Mouse (Mus musculus): Measurements from ENCODE around the gene Rabgap1l. TPM values are rescaled to one million over a fixed set of nuclear protein-coding genes. Genes with fewer than 3 reads are reported as not detected.

The Rabgap1l gene
- polyA plus RNA-seq, 1 experiment from 2014 or later: 27.6 TPM

DNA sequence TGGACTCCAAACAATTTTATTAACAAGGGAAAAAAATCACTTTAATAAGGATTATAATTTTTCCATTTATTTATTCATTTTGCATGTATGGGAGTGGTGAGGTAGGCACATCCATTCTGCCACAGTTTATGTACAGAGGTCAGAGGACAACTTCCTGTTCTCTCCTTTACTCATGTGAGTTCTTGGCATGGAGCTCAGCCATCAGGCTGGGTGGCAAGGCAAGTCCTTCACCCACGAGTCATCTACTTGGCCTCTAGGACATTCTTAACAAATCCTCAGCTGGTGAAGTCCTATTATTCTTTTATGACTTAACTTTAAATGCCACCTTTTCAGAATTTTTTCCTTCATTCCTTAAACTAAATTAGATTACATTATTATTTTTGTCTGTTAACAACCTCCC is 465.5 kb downstream of the Rabgap1l start:
- no peak overlapping the region for H3K4me2 ChIP-seq (ENCODE audit: low read depth, low read length)
- H3K27me3 ChIP-seq (ENCODE audit: control insufficient read depth, insufficient read depth, low read depth, low read length): no peaks in the 10 kb centered on the region
- no peaks in the 10 kb centered on the region for H3K9me3 ChIP-seq (replicated peaks; ENCODE audit: control insufficient read depth, low read length)
- no peak overlapping the region for H3K4me3 ChIP-seq (ENCODE audit: low read depth, low read length)
- no peak for ATAC-seq (ENCODE audit: low read depth)
- H3K4me1 ChIP-seq (ENCODE audit: control insufficient read depth, low read depth, low read length): peaks cover 24% of the 10 kb centered on the region
- WGBS (ENCODE audit: insufficient replicate concordance): 52% methylated on average over 1 of the region's 1 CpGs
- H3K27ac ChIP-seq (ENCODE audit: low read length): no peak overlapping the region
- no peak overlapping the region for H3K9ac ChIP-seq (ENCODE audit: low read depth, low read length)
- H3K36me3 ChIP-seq (ENCODE audit: control insufficient read depth, insufficient read depth): no peaks in the 10 kb centered on the region

DNA sequence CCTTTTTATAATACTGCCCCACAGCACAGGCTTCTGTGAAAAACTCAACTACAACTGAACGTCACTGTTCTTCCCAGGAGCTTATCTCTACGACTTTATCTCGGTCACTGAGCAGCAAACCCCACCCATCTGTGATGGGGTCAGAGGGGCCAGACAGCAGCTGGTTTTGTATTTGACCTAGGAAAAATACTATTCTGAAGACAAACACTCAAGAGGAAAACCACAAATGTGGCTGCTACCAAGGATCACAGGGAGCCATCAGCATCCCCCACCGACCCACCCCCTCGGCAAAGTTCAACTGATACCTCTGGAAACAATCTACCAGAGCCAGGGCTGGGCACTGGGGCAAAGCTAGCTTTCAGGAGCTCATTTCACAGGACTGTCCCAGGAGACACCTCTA is 467.5 kb downstream of the Rabgap1l start:
- ATAC-seq (ENCODE audit: low read depth): peak; percentile 72
- no peak overlapping the region for H3K27ac ChIP-seq (ENCODE audit: low read length)
- 0 out of 2 replicates have a peak overlapping the region, but pooled peaks have one; percentile 11 for H3K9ac ChIP-seq (ENCODE audit: low read depth, low read length)
- no peaks in the 10 kb centered on the region for H3K27me3 ChIP-seq (ENCODE audit: control insufficient read depth, insufficient read depth, low read depth, low read length)
- H3K36me3 ChIP-seq (ENCODE audit: control insufficient read depth, insufficient read depth): no peaks in the 10 kb centered on the region
- peaks cover 20% of the 10 kb centered on the region for H3K4me1 ChIP-seq (ENCODE audit: control insufficient read depth, low read depth, low read length)
- no peak overlapping the region for H3K4me3 ChIP-seq (ENCODE audit: low read depth, low read length)
- WGBS (ENCODE audit: insufficient replicate concordance): 5% methylated on average over 5 of the region's 5 CpGs
- peak overlapping the region; percentile 24; the same call in 1 of the 2 replicates for H3K4me2 ChIP-seq (ENCODE audit: low read depth, low read length)
- no peaks in the 10 kb centered on the region for H3K9me3 ChIP-seq (replicated peaks; ENCODE audit: control insufficient read depth, low read length)

DNA sequence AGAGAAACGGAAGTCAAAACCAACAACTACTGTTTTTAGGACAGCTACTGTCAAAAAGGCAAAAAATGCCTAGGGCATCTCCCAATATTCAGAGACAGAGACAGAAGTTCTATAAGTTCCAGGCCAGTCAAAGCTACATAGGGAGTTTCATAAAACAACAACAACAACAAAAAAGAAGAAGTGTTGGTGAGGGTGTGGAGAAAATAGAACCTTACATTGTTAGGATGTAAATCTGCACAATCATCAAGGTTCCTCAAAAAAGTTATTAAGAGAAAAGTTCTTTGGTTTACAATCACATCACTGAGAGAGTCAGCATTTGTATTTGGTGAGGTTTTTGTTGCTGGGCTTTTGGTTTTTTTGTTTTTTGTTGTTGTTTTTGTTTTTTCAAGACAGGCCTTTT is 472.3 kb downstream of the Rabgap1l start:
- 77% methylated on average over 1 of the region's 1 CpGs for WGBS (ENCODE audit: insufficient replicate concordance)
- Histone ChIP-seq H3K4me3 (ENCODE audit: low read depth, low read length) (no peak overlapping the region), H3K27me3 (ENCODE audit: control insufficient read depth, insufficient read depth, low read depth, low read length) (no peaks in the 10 kb centered on the region), H3K9me3 (replicated peaks; ENCODE audit: control insufficient read depth, low read length) (peaks cover 2% of the 10 kb centered on the region; the same call in 1 of the 2 replicates), H3K27ac (ENCODE audit: low read length) (no peak overlapping the region), H3K4me1 (ENCODE audit: control insufficient read depth, low read depth, low read length) (peaks cover 10% of the 10 kb centered on the region), H3K36me3 (ENCODE audit: control insufficient read depth, insufficient read depth) (no peaks in the 10 kb centered on the region), H3K4me2 (ENCODE audit: low read depth, low read length) (no peak overlapping the region), H3K9ac (ENCODE audit: low read depth, low read length) (no peak overlapping the region)
- no peak for ATAC-seq (ENCODE audit: low read depth)

DNA sequence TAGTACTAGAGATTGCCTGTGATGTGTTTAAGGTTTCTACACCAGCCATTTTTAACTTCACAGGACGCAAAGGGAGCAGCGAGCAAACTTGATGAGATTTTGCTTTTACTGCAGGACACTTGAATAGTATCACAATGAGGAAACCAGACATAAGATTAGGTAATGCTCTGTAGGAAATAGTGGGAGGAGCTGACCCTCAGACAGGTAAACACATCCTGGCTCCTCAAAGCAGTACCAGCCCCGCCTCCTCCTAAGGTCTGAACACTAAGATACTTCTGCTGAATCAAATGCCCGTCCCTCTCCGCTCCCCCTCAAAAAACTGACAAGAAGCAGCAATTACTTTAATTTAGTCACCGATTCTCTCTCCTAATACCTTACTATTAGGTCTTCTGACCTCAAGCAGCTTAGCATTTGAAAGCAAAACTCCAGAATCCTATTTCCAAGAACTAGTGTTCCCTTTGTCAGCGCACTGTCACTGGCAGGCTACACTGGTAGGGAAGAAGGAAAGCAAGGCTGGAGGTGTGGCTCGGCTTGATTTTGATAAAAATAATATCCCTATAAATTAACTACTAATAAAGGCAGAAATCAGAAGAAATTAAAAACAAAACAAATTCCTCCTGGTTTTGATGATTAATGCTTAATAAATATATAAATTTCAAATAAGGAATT is 474.8 kb downstream of the Rabgap1l start:
- no peak overlapping the region for H3K27ac ChIP-seq (ENCODE audit: low read length)
- WGBS (ENCODE audit: insufficient replicate concordance): 76% methylated on average over 8 of the region's 8 CpGs
- no peaks in the 10 kb centered on the region for H3K4me1 ChIP-seq (ENCODE audit: control insufficient read depth, low read depth, low read length)
- ATAC-seq (ENCODE audit: low read depth): peak; percentile 54; the same call in 1 of the 2 replicates
- H3K27me3 ChIP-seq (ENCODE audit: control insufficient read depth, insufficient read depth, low read depth, low read length): no peaks in the 10 kb centered on the region
- no peak overlapping the region for H3K4me3 ChIP-seq (ENCODE audit: low read depth, low read length)
- peaks cover 2% of the 10 kb centered on the region; the same call in 1 of the 2 replicates for H3K9me3 ChIP-seq (replicated peaks; ENCODE audit: control insufficient read depth, low read length)
- H3K4me2 ChIP-seq (ENCODE audit: low read depth, low read length): no peak overlapping the region
- no peak overlapping the region for H3K9ac ChIP-seq (ENCODE audit: low read depth, low read length)
- H3K36me3 ChIP-seq (ENCODE audit: control insufficient read depth, insufficient read depth): no peaks in the 10 kb centered on the region

DNA sequence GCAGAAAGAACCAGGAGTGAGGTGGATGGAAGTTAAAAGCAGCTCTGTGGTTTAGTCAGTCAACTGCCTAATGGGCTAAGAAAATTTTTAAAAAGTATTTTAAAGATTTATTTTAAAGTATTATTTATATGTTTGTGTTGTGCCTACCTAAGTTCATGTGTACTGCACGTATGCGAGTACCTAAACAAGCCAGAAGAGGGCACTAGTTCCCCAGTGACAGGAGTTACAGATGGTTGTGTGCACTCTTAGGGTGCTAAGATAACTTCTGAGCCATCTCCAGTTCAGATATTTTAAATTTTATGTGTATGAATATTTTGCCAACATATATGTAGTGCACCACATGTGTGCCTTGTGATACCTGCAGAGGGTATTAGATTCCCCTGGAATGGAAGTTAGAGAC is 476.8 kb downstream of the Rabgap1l start:
- Histone ChIP-seq H3K4me2 (ENCODE audit: low read depth, low read length) (no peak overlapping the region), H3K9ac (ENCODE audit: low read depth, low read length) (no peak overlapping the region), H3K4me1 (ENCODE audit: control insufficient read depth, low read depth, low read length) (no peaks in the 10 kb centered on the region; the same call in 1 of the 2 replicates), H3K36me3 (ENCODE audit: control insufficient read depth, insufficient read depth) (no peaks in the 10 kb centered on the region), H3K9me3 (replicated peaks; ENCODE audit: control insufficient read depth, low read length) (peaks cover 2% of the 10 kb centered on the region; the same call in 1 of the 2 replicates), H3K27me3 (ENCODE audit: control insufficient read depth, insufficient read depth, low read depth, low read length) (no peaks in the 10 kb centered on the region), H3K4me3 (ENCODE audit: low read depth, low read length) (no peak overlapping the region), H3K27ac (ENCODE audit: low read length) (no peak overlapping the region)
- 86% methylated on average over 2 of the region's 2 CpGs for WGBS (ENCODE audit: insufficient replicate concordance)
- no peak for ATAC-seq (ENCODE audit: low read depth)

DNA sequence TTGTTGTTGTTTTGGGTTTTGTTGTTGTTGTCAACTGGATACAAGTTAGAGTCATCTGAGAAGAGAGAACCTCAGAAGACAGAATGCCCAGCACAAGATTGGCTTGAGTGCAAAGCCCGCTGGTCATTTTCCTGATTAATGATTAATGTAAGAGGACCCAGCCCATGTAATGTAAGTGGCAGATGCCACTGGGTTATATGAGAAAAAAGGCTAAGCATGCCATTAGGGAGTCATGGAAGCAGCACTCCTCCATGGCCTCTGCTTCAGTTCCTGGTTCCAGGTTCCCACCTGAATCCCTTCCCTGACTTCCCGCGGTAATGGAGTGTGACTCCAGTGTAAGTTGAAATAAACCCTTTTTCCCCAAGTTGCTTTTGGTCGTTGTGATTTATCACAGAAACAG is 480.4 kb downstream of the Rabgap1l start:
- Histone ChIP-seq H3K27me3 (ENCODE audit: control insufficient read depth, insufficient read depth, low read depth, low read length) (no peaks in the 10 kb centered on the region), H3K9ac (ENCODE audit: low read depth, low read length) (no peak overlapping the region), H3K9me3 (replicated peaks; ENCODE audit: control insufficient read depth, low read length) (peaks cover 2% of the 10 kb centered on the region; the same call in 1 of the 2 replicates), H3K4me3 (ENCODE audit: low read depth, low read length) (no peak overlapping the region), H3K27ac (ENCODE audit: low read length) (no peak overlapping the region), H3K4me2 (ENCODE audit: low read depth, low read length) (no peak overlapping the region), H3K36me3 (ENCODE audit: control insufficient read depth, insufficient read depth) (no peaks in the 10 kb centered on the region), H3K4me1 (ENCODE audit: control insufficient read depth, low read depth, low read length) (peaks cover 11% of the 10 kb centered on the region)
- no peak for ATAC-seq (ENCODE audit: low read depth)
- 86% methylated on average over 4 of the region's 4 CpGs for WGBS (ENCODE audit: insufficient replicate concordance)

DNA sequence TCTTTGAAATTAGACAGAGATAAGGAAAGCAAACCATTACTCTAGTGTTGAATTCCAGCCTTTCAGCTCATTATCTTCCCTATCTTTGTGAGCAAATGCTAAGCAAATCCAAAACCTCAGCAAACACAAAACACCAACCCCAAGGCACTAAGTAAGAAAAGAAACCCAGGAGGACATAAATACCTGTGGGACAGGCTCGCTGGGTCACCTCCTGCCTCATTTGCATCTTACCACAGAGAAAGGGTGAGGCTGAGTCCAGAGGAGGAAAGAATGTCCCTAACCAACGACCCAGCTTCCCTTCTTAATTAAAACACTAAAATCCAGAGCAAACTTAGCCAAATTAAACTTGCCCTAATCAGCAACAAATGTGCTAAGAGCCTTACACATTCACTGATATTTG is 481.1 kb downstream of the Rabgap1l start:
- no peak overlapping the region for H3K9ac ChIP-seq (ENCODE audit: low read depth, low read length)
- no peak for ATAC-seq (ENCODE audit: low read depth)
- WGBS (ENCODE audit: insufficient replicate concordance): 22% methylated on average over 2 of the region's 2 CpGs
- no peak overlapping the region for H3K4me2 ChIP-seq (ENCODE audit: low read depth, low read length)
- no peaks in the 10 kb centered on the region for H3K36me3 ChIP-seq (ENCODE audit: control insufficient read depth, insufficient read depth)
- H3K9me3 ChIP-seq (replicated peaks; ENCODE audit: control insufficient read depth, low read length): peaks cover 2% of the 10 kb centered on the region; the same call in 1 of the 2 replicates
- H3K27me3 ChIP-seq (ENCODE audit: control insufficient read depth, insufficient read depth, low read depth, low read length): no peaks in the 10 kb centered on the region
- peaks cover 16% of the 10 kb centered on the region for H3K4me1 ChIP-seq (ENCODE audit: control insufficient read depth, low read depth, low read length)
- H3K27ac ChIP-seq (ENCODE audit: low read length): no peak overlapping the region
- H3K4me3 ChIP-seq (ENCODE audit: low read depth, low read length): no peak overlapping the region

DNA sequence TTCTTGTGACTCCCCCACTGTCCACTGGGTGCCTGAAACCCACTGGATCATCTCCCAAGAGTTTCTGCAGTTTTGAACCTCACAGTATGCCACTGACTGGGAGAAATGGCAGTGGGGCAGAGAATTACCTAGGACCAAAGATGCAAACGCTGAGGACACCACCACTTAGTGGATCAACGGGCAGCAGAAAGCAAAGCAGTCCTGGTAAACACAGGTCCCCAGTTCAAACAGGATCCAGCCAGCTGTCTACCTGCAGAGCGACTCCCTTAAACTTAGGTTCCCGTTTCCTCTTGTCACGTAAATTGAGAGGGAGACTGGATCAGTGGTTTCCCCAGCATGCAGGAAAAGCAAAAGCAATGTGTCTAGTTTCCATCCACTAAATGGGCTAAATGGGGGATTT is 483.1 kb downstream of the Rabgap1l start:
- Histone ChIP-seq H3K4me2 (ENCODE audit: low read depth, low read length) (no peak overlapping the region), H3K4me3 (ENCODE audit: low read depth, low read length) (no peak overlapping the region), H3K27me3 (ENCODE audit: control insufficient read depth, insufficient read depth, low read depth, low read length) (no peaks in the 10 kb centered on the region), H3K9me3 (replicated peaks; ENCODE audit: control insufficient read depth, low read length) (no peaks in the 10 kb centered on the region), H3K4me1 (ENCODE audit: control insufficient read depth, low read depth, low read length) (peaks cover 21% of the 10 kb centered on the region), H3K27ac (ENCODE audit: low read length) (no peak overlapping the region), H3K36me3 (ENCODE audit: control insufficient read depth, insufficient read depth) (no peaks in the 10 kb centered on the region), H3K9ac (ENCODE audit: low read depth, low read length) (no peak overlapping the region)
- WGBS (ENCODE audit: insufficient replicate concordance): 59% methylated on average over 5 of the region's 5 CpGs
- ATAC-seq (ENCODE audit: low read depth): no peak

DNA sequence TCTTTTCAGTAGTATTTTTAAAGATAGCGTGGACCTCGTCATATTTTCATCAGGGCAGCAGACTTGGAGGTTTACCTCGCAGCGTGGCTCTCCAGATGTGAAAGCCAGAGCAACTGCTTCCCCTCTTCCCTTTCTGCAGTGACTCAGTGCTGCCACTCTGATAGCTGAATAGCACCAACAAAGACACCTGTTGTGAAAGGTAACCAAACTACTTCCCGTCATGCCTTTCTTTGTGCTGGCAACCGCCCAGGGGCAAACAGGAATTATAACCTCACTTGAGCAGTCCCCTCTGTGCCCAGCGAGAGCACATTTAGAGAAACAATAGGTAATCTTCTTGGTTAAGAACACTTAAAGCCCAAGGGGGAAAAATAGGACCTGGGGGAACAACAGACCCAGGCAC is 484.0 kb downstream of the Rabgap1l start:
- H3K4me1 ChIP-seq (ENCODE audit: control insufficient read depth, low read depth, low read length): peaks cover 21% of the 10 kb centered on the region
- ATAC-seq (ENCODE audit: low read depth): peak; percentile 30; the same call in 1 of the 2 replicates
- H3K36me3 ChIP-seq (ENCODE audit: control insufficient read depth, insufficient read depth): no peaks in the 10 kb centered on the region
- peak overlapping the region; percentile 51 for H3K4me2 ChIP-seq (ENCODE audit: low read depth, low read length)
- 17% methylated on average over 7 of the region's 7 CpGs for WGBS (ENCODE audit: insufficient replicate concordance)
- H3K27ac ChIP-seq (ENCODE audit: low read length): peak overlapping the region; percentile 6; the same call in 1 of the 2 replicates
- no peaks in the 10 kb centered on the region for H3K27me3 ChIP-seq (ENCODE audit: control insufficient read depth, insufficient read depth, low read depth, low read length)
- peak overlapping the region; percentile 23; the same call in 1 of the 2 replicates for H3K4me3 ChIP-seq (ENCODE audit: low read depth, low read length)
- no peaks in the 10 kb centered on the region for H3K9me3 ChIP-seq (replicated peaks; ENCODE audit: control insufficient read depth, low read length)
- no peak overlapping the region for H3K9ac ChIP-seq (ENCODE audit: low read depth, low read length)

Data from liver, embryonic 16.5 days (tissue).